Mouse (Mus musculus) heart, adult 2 months (tissue): ENCODE measurements at regions not wholly inside any gene's neighbourhood (a gene's known extent, or its start where the extent isn't known, plus 50 kb on each side); places are given as distances from the start of the nearest gene placed in this dataset.

Experiments used
- CTCF ChIP-seq: fragments of 200-600 bp; IDR thresholded peaks from 2 replicates; pipeline ENCODE4 v1.8.1; 2022; ENCODE audit warnings: antibody characterized with exemption, mild to moderate bottlenecking, moderate library complexity
- POLR2A ChIP-seq: fragments of 200-500 bp; IDR thresholded peaks from 2 replicates; pipeline ENCODE4 v1.6.1; 2011; ENCODE audit warnings: mild to moderate bottlenecking, low read depth, low read length, control low read depth; ENCODE audit not compliant: insufficient read depth

GRCm38 (mm10) chr19:60113666-60114388 is 112.7 kb downstream of the Fam204a start:
- no peak for TF ChIP-seq CTCF
- TF ChIP-seq POLR2A: no peak
